Mouse (Mus musculus): Measurements from ENCODE around the gene Mab21l1. TPM values are rescaled to one million over a fixed set of nuclear protein-coding genes. Genes with fewer than 3 reads are reported as not detected.
A peak's percentile ranks its signal among the peaks of the same experiment; 100 is the strongest.

Mab21l1 gene
- 8.9 and 9.9 TPM in 2 replicates for polyA plus RNA-seq (2015; fragmentation: Nextera tagmentation; extraction: Ambion mirVana)

GRCm38 (mm10) chr3:55782056-55782687 lies at the start of gene Mab21l1:
TSS of gene Mab21l1 (plus strand) at chr3:55782510.
- peaks cover 50% of the 10 kb centered on the region for H3K27me3 ChIP-seq (replicated peaks)
- WGBS = 20% methylated on average over 16 of the region's 16 CpGs
- no peaks in the 10 kb centered on the region for H3K36me3 ChIP-seq
- H3K9me3 ChIP-seq = no peaks in the 10 kb centered on the region
- H3K4me3 ChIP-seq (replicated peaks) = peak within 1 kb of the TSS; percentile 26
- H3K9ac ChIP-seq = no peak within 1 kb of the TSS
- H3K4me2 ChIP-seq = peak within 1 kb of the TSS; percentile 37
- no peaks in the 10 kb centered on the region; the same call in none of the 2 replicates for H3K4me1 ChIP-seq
- H3K27ac ChIP-seq = no peak within 1 kb of the TSS
- no peak for ATAC-seq (ENCODE audit: insufficient read depth, low FRiP score, low read depth)

DNA sequence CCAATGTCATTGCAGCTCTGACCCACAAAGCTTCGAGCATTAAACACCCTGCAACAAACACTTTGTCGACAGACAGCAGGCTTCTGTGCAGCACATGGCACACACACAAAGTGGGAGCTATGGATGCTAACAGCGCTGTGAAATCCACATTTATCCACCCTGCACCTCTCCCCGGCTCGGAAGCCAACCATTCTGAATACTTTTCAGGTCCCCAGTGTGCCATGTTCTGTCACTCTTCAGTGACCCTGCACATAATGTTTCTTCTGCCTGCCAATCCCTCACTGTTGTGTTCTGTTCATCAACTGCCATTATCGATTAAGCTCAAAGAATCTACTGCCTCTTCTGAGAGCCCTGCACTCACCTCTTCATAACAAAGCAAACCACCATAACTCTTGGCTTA lies 48.6 kb upstream of the Mab21l1 start:
- no peaks in the 10 kb centered on the region for H3K4me1 ChIP-seq
- 81% methylated on average over 6 of the region's 6 CpGs for WGBS

GRCm38 (mm10) chr3:55741428-55741827 lies 40.9 kb upstream of the Mab21l1 start:
- H3K9ac ChIP-seq = no peak overlapping the region
- WGBS = 67% methylated on average over 6 of the region's 6 CpGs

More for the DNA sequence above, 48.6 kb upstream of the Mab21l1 start:
- Histone ChIP-seq H3K9me3 (no peaks in the 10 kb centered on the region), H3K4me3 (replicated peaks) (no peak overlapping the region), H3K4me2 (no peak overlapping the region), H3K27me3 (replicated peaks) (no peaks in the 10 kb centered on the region), H3K36me3 (no peaks in the 10 kb centered on the region), H3K9ac (no peak overlapping the region), H3K27ac (no peak overlapping the region)
- ATAC-seq (ENCODE audit: insufficient read depth, low FRiP score, low read depth) = no peak

GRCm38 (mm10) chr3:55742218-55742617 lies 40.1 kb upstream of the Mab21l1 start:
- no peak for ATAC-seq (ENCODE audit: insufficient read depth, low FRiP score, low read depth)
- Histone ChIP-seq H3K4me1 (no peaks in the 10 kb centered on the region), H3K27ac (no peak overlapping the region), H3K36me3 (no peaks in the 10 kb centered on the region), H3K9ac (no peak overlapping the region), H3K27me3 (replicated peaks) (no peaks in the 10 kb centered on the region), H3K9me3 (no peaks in the 10 kb centered on the region), H3K4me2 (no peak overlapping the region), H3K4me3 (replicated peaks) (no peak overlapping the region)
- WGBS = 87% methylated on average over 5 of the region's 5 CpGs

More at GRCm38 (mm10) chr3:55741428-55741827, 40.9 kb upstream of the Mab21l1 start:
- H3K27ac ChIP-seq = no peak overlapping the region
- no peaks in the 10 kb centered on the region for H3K27me3 ChIP-seq (replicated peaks)
- no peaks in the 10 kb centered on the region for H3K36me3 ChIP-seq
- no peaks in the 10 kb centered on the region for H3K4me1 ChIP-seq
- no peak for ATAC-seq (ENCODE audit: insufficient read depth, low FRiP score, low read depth)
- H3K9me3 ChIP-seq = no peaks in the 10 kb centered on the region
- H3K4me3 ChIP-seq (replicated peaks) = no peak overlapping the region
- no peak overlapping the region for H3K4me2 ChIP-seq

DNA sequence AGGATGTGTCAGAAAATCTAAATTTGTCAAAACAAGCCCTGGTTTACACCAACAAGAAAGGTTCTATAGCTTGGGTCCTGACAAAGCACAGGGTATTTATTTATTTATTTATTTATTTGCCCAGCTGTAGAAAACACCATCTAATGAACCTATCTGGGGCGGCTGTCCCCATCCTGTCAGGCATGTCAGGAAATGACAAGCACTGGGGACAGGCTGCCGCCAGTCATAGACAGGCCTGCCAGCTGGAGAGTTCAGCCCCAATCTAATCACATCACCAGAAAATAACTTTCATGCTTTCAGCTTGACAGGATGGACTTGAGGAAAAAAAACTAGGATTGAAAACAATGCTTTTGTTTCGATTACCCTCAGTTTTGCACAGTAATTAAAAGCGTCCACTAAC lies 39.7 kb upstream of the Mab21l1 start:
- H3K27ac ChIP-seq = no peak overlapping the region
- no peaks in the 10 kb centered on the region for H3K36me3 ChIP-seq
- no peak overlapping the region for H3K9ac ChIP-seq
- H3K4me3 ChIP-seq (replicated peaks) = no peak overlapping the region
- H3K27me3 ChIP-seq (replicated peaks) = no peaks in the 10 kb centered on the region
- ATAC-seq (ENCODE audit: insufficient read depth, low FRiP score, low read depth) = no peak
- WGBS = 80% methylated on average over 4 of the region's 4 CpGs
- H3K4me1 ChIP-seq = no peaks in the 10 kb centered on the region
- no peaks in the 10 kb centered on the region for H3K9me3 ChIP-seq
- H3K4me2 ChIP-seq = no peak overlapping the region

GRCm38 (mm10) chr3:55743885-55744284 lies 38.4 kb upstream of the Mab21l1 start:
- H3K4me3 ChIP-seq (replicated peaks) = no peak overlapping the region
- H3K27me3 ChIP-seq (replicated peaks) = no peaks in the 10 kb centered on the region
- 77% methylated on average over 5 of the region's 5 CpGs for WGBS

GRCm38 (mm10) chr3:55750445-55751065 lies 31.8 kb upstream of the Mab21l1 start:
- 65% methylated on average over 11 of the region's 11 CpGs for WGBS
- no peaks in the 10 kb centered on the region for H3K9me3 ChIP-seq
- no peak for ATAC-seq (ENCODE audit: insufficient read depth, low FRiP score, low read depth)

More at GRCm38 (mm10) chr3:55743885-55744284, 38.4 kb upstream of the Mab21l1 start:
- H3K4me1 ChIP-seq = no peaks in the 10 kb centered on the region
- H3K27ac ChIP-seq = no peak overlapping the region
- no peaks in the 10 kb centered on the region for H3K9me3 ChIP-seq
- H3K4me2 ChIP-seq = no peak overlapping the region
- ATAC-seq (ENCODE audit: insufficient read depth, low FRiP score, low read depth) = no peak
- no peaks in the 10 kb centered on the region for H3K36me3 ChIP-seq
- H3K9ac ChIP-seq = no peak overlapping the region

GRCm38 (mm10) chr3:55751363-55751762 lies 30.9 kb upstream of the Mab21l1 start:
- no peak for ATAC-seq (ENCODE audit: insufficient read depth, low FRiP score, low read depth)
- Histone ChIP-seq H3K4me2 (no peak overlapping the region), H3K27ac (no peak overlapping the region), H3K9me3 (no peaks in the 10 kb centered on the region), H3K27me3 (replicated peaks) (no peaks in the 10 kb centered on the region), H3K9ac (no peak overlapping the region), H3K36me3 (no peaks in the 10 kb centered on the region), H3K4me1 (no peaks in the 10 kb centered on the region), H3K4me3 (replicated peaks) (no peak overlapping the region)
- 73% methylated on average over 5 of the region's 5 CpGs for WGBS

More at GRCm38 (mm10) chr3:55750445-55751065, 31.8 kb upstream of the Mab21l1 start:
- Histone ChIP-seq H3K4me1 (no peaks in the 10 kb centered on the region), H3K36me3 (no peaks in the 10 kb centered on the region), H3K9ac (no peak overlapping the region), H3K4me3 (replicated peaks) (no peak overlapping the region), H3K27me3 (replicated peaks) (no peaks in the 10 kb centered on the region), H3K4me2 (no peak overlapping the region), H3K27ac (no peak overlapping the region)

GRCm38 (mm10) chr3:55752558-55752957 lies 29.8 kb upstream of the Mab21l1 start:
- 78% methylated on average over 4 of the region's 4 CpGs for WGBS
- H3K4me1 ChIP-seq = no peaks in the 10 kb centered on the region
- no peak for ATAC-seq (ENCODE audit: insufficient read depth, low FRiP score, low read depth)
- no peak overlapping the region for H3K9ac ChIP-seq
- H3K36me3 ChIP-seq = no peaks in the 10 kb centered on the region
- no peaks in the 10 kb centered on the region for H3K9me3 ChIP-seq
- no peak overlapping the region for H3K27ac ChIP-seq
- H3K27me3 ChIP-seq (replicated peaks) = no peaks in the 10 kb centered on the region
- H3K4me3 ChIP-seq (replicated peaks) = no peak overlapping the region
- H3K4me2 ChIP-seq = no peak overlapping the region

- H3K9ac ChIP-seq = no peak overlapping the region
- no peaks in the 10 kb centered on the region for H3K36me3 ChIP-seq
- no peak overlapping the region for H3K4me3 ChIP-seq (replicated peaks)
- H3K4me2 ChIP-seq = no peak overlapping the region
- ATAC-seq (ENCODE audit: insufficient read depth, low FRiP score, low read depth) = no peak
- no peaks in the 10 kb centered on the region for H3K4me1 ChIP-seq
- H3K27me3 ChIP-seq (replicated peaks) = no peaks in the 10 kb centered on the region
- no peaks in the 10 kb centered on the region for H3K9me3 ChIP-seq
- WGBS = 87% methylated on average over 6 of the region's 6 CpGs
- no peak overlapping the region for H3K27ac ChIP-seq
Measured at GRCm38 (mm10) chr3:55753872-55754271, 28.4 kb upstream of the Mab21l1 start.

DNA sequence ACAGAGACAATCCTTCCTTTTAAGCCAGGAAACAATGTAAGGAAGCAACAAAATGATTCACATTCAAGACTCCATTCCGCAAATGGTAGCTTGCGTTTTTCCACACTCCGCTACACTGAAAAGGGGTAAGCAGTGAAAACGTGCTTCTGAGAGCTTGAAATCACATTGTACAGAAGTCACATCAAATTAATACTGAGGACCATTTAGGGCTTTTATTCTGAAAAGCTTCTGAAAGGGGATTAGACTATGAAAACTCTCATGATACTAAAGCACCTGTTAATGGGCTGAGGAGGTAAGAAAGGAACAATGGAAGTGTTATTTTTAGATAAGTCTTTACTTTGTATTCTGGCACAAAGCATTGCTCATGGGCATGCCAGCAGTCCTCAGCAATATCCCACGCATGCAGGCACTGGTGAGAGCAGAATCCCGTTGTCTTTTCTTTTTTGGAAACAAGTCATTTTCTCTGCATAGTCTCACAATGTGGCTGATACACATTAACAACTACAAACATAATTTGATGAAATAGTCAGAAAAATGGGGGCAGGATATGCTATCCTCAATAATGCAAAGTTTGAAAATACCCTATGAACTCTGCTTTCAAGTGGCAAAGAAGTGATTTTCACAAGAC lies 27.2 kb upstream of the Mab21l1 start:
- ATAC-seq (ENCODE audit: insufficient read depth, low FRiP score, low read depth) = no peak
- Histone ChIP-seq H3K27ac (no peak overlapping the region), H3K9me3 (no peaks in the 10 kb centered on the region), H3K4me1 (no peaks in the 10 kb centered on the region), H3K36me3 (no peaks in the 10 kb centered on the region), H3K9ac (no peak overlapping the region), H3K4me3 (replicated peaks) (no peak overlapping the region), H3K4me2 (no peak overlapping the region), H3K27me3 (replicated peaks) (no peaks in the 10 kb centered on the region)
- 75% methylated on average over 6 of the region's 6 CpGs for WGBS

Data from stomach, embryonic 15.5 days (tissue).